Mouse (Mus musculus) liver, adult 2 months (tissue): ENCODE measurements around the gene Chchd6.

ENCODE experiments used
- CTCF ChIP-seq: fragments of 200-500 bp; IDR thresholded peaks from 2 replicates; pipeline ENCODE4 v1.5.1; 2011; ENCODE audit warnings: low read depth, low read length, control low read depth
- POLR2A ChIP-seq: fragments of 200-500 bp; IDR thresholded peaks from 2 replicates; pipeline ENCODE4 v1.6.1; 2011; ENCODE audit warnings: low read length, control low read depth; ENCODE audit not compliant: insufficient read depth; ENCODE audit errors: extremely low read depth

- TF ChIP-seq POLR2A (no peak), CTCF (no peak)
Observed at GRCm38 (mm10) chr6:89455523-89456000, 139.9 kb downstream of the Chchd6 start.
